Mouse (Mus musculus) cortical plate, adult 2 months (tissue): Measurements from ENCODE around the gene Abcg2.

Experiments used
- CTCF ChIP-seq: fragments of 200-500 bp; IDR thresholded peaks from 2 replicates; pipeline ENCODE4 v1.5.1; 2011; ENCODE audit warnings: mild to moderate bottlenecking, control low read depth, low read length; ENCODE audit not compliant: insufficient read depth; ENCODE audit errors: extremely low read depth
- POLR2A ChIP-seq: fragments of 200-500 bp; IDR thresholded peaks from 2 replicates; pipeline ENCODE4 v1.6.1; 2011; ENCODE audit warnings: mild to moderate bottlenecking, low read length, control low read depth; ENCODE audit not compliant: insufficient read depth; ENCODE audit errors: extremely low read depth

GRCm38 (mm10) chr6:58633731-58634130 is 49.4 kb downstream of the Abcg2 start:
- TF ChIP-seq CTCF (no peak), POLR2A (no peak)
